Mouse (Mus musculus) urinary bladder, postnatal 25 days (tissue): ENCODE data around the gene Pou6f1.
A peak's percentile ranks its signal among the peaks of the same experiment; 100 is the strongest.
"Not testable (repeated sequence)": the region's sequence is repeated elsewhere in the genome, so short reads cannot be mapped to it uniquely, and the experiment has no call there.

Experiments
- DNase-seq: peaks from one replicate; pipeline ENCODE4 v3.0.0; 2022; ENCODE audit warnings: low spot score

Pou6f1 gene

GRCm38 (mm10) chr15:100619200-100619599 lies 19.4 kb upstream of the Pou6f1 start:
- no peak for DNase-seq

- no peak for DNase-seq
Observed at GRCm38 (mm10) chr15:100616221-100616620, 16.4 kb upstream of the Pou6f1 start.

DNA sequence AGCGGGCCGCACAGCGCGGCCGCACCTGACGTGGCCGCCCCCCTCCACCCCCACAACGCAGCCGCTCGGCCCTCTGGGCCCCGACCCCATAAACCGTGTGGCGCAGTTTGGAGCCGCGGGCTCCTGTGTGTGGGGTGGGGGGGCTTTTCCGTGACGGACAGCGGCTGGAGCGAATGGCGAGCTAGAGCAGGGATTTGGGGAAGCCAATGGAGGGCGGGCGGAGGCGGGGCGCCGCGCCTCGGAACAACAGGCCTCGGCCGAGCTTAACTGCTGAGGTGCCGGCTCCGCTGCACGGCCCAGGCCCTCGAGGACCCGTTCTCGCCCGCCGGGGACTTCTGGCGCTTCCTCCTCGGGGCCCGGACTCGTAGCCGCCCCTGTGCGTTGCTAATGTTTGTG lies 16.0 kb upstream of the Pou6f1 start:
- DNase-seq: peak; percentile 84

DNA sequence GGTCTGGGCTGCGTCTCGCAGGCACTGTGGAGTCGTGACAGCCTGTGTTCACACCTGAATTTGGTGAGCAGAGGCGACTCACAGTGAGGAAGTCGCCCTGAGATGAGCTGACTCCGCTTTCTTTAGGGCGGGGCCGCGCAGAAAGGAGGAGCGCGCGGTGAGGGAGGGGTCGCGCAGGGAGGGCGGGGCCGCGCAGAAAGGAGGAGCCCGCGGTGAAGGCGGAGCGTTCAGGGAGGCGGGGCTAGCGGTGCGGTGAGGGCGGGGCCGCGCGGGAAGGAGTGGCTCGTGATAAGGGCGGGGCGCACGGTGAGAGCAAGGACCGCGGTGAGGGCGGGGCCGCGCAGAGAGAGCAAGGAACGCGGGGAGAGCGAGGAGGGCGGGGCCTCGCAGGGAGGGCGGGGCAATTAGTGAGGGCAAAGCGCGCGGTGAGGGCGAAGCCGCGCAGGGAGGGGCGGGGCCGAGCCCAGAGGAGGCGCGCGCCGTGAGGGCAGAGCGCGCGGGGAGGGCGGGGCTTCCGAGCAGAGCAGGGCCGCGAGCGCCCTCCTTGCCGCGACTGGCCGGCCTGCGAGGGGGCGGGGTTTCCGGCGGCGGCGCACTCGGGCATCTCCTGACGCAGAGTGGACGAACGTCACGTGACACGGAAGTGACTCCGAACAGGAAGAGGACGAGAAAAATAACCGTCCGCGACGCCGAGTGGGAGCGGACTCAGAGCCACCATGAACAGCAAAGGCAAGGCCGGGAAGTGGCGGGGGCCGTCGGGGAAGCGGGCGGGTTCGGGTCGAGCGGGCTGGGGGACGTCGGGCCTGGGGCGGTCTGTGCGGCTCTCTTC lies 15.4 kb upstream of the Pou6f1 start, which contains the start of gene Dazap2:
Dazap2 (plus strand) TSS at position 354 of the 829 bp plus-strand sequence.
- peak; percentile 97 for DNase-seq

- no peak for DNase-seq
Observed at GRCm38 (mm10) chr15:100614218-100614995, 14.6 kb upstream of the Pou6f1 start.

- DNase-seq: peak; percentile 70
Observed at GRCm38 (mm10) chr15:100613584-100613983, 13.8 kb upstream of the Pou6f1 start.

- DNase-seq: no peak
Observed at GRCm38 (mm10) chr15:100612432-100612831, 12.6 kb upstream of the Pou6f1 start.

- no peak for DNase-seq
Observed at GRCm38 (mm10) chr15:100611951-100612350, 12.2 kb upstream of the Pou6f1 start.

- DNase-seq: not testable (repeated sequence)
Observed at GRCm38 (mm10) chr15:100606677-100607076, 6.9 kb upstream of the Pou6f1 start.

DNA sequence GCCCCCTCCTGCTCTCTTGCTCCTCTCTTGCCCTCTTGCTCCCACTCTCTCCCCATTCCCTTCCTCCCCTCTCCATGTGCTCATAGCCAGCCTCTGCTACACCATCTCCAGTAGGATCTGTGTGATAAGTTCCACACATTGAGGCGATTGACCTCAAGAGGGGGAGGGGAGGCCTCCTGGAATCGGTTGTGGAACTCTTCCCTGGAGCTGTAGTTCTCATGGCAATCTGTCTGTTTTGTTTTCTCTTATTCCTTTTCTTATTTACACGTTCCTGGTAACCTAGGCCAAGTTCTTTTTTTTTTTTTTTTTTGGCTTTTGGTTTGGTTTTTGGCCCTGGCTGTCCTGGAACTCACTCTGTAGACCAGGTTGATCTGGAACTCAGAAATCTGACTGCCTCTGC lies 1.9 kb upstream of the Pou6f1 start:
- no peak for DNase-seq

GRCm38 (mm10) chr15:100600696-100601272 lies 1.0 kb upstream of the Pou6f1 start:
- DNase-seq: no peak

GRCm38 (mm10) chr15:100600047-100600695 lies 387 bp upstream of the Pou6f1 start:
- peak; percentile 43 for DNase-seq

GRCm38 (mm10) chr15:100598883-100599275 lies 905 bp downstream of the Pou6f1 start:
- peak; percentile 11 for DNase-seq

- no peak for DNase-seq
Observed at GRCm38 (mm10) chr15:100598287-100598882, 1.4 kb downstream of the Pou6f1 start.

- no peak for DNase-seq
Observed at GRCm38 (mm10) chr15:100592817-100593216, 7.0 kb downstream of the Pou6f1 start.

DNA sequence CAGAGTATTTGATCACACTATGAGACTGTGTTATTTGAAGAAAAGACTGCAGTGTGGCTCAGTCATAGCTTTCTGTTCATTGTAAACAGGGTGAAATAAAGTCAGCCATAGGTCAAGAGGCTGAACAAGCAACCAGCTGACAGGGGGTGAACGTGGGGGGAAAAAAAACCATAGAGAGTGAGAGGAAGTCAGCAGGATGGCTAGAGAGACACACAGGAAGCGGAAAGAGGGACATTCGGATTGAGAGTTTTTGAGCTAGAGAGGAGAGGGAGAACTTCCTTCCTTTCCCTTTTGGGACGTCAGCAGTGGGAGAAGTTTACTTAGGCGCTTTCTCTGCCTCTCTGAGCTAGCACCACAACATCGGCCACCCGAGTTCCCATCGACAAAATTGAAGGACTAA lies 9.3 kb downstream of the Pou6f1 start:
- DNase-seq: no peak

GRCm38 (mm10) chr15:100588297-100588696 lies 11.5 kb downstream of the Pou6f1 start:
- DNase-seq: no peak

DNA sequence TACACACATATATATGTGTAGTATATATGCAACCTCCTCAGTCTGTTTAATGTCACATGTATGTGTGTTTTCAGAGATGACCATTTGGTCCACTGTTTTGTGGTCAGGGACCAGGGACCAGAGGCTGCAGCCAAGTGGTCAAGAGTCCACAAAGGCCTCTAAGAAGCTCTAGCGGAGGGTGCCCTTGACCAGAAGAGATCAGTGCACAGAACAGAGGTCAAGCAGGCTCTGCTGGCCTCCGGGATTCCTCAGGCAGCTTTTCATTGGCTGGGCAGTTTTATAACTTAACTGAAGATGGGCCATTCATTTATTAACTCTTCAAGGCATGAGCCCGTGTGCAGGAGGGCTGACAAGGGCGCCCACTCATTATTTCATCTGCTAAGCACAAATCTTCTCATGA lies 12.6 kb downstream of the Pou6f1 start:
- DNase-seq: no peak

DNA sequence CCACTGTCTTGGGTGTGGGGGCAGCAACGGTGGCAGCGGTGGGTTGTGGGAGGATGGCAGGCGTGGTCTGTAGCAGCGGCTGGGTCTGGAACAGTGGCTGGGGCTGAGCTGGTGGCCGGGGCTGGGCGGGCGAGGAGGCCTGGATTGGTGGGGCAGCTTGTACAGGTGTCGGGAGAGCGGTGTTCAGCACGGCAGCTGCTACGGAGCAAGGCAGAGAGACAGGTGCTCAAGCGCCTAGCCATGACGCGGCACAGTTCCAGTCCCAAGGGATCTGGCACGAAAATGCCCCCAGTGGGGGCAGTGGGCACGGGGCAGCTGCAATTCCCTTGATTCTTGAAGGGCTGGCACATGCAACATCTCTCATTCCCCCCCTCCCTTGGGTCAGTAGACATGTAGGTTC lies 13.9 kb downstream of the Pou6f1 start:
- DNase-seq: no peak

- DNase-seq: no peak
Observed at GRCm38 (mm10) chr15:100580108-100580507, 19.7 kb downstream of the Pou6f1 start.

DNA sequence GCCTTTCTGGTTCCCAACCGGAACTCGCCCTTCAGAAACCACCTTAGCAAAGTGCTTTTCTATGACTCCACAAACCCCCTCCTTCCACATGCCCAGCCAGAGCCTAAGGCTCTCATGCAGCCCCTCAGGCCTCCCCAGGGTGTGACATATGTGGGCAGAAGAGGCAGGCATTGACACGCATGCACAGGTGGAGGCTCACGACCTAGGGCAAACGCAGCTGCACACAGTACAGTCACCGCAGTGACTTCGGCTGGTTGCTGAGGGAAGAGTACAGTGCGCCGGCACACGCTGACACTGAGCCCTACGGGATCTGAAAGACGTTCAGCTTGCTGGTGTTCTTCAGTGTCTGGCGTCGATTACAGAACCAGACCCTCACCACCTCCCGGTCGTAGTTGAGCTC lies 21.8 kb downstream of the Pou6f1 start:
- no peak for DNase-seq

DNA sequence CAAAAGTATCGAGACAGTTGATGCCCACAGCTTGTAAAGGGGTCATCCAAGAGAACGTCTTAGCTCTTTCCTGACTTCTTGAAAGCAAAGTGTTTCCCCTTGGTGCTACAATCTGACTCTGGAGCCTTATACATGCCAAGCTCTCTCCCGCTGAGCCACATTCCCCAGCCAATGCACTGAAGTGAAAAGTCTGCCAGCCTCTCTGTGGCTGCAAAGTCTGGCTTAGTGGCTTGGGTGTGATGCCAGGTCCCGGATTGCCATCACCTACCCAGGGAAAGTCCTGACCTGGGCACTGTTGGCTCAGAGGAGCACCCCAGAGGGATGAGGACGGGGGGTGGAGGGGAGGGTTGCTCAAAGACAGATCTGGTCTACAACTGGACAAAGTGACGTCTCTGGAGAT lies 23.0 kb downstream of the Pou6f1 start:
- no peak for DNase-seq
